Mouse (Mus musculus): ENCODE measurements at regions not wholly inside any gene's neighbourhood (a gene's known extent, or its start where the extent isn't known, plus 50 kb on each side); places are given as distances from the start of the nearest gene placed in this dataset.

- no peak for ATAC-seq (ENCODE audit: low FRiP score, low read depth)
- H3K9me3 ChIP-seq, result no peaks in the 10 kb centered on the region
- no peak overlapping the region for H3K9ac ChIP-seq
- H3K4me2 ChIP-seq (replicated peaks), result no peak overlapping the region
- no peaks in the 10 kb centered on the region for H3K27me3 ChIP-seq
- no peak overlapping the region for H3K27ac ChIP-seq
- no peak overlapping the region for H3K4me3 ChIP-seq
- 77% methylated on average over 10 of the region's 10 CpGs for WGBS
- peaks cover 27% of the 10 kb centered on the region for H3K4me1 ChIP-seq
- H3K36me3 ChIP-seq, result no peaks in the 10 kb centered on the region
Measured at GRCm38 (mm10) chr10:84055402-84056167, 332.9 kb downstream of the 1500009L16Rik start.

GRCm38 (mm10) chr10:84056323-84057169 lies 333.9 kb downstream of the 1500009L16Rik start:
- Histone ChIP-seq H3K4me3 (no peak overlapping the region), H3K9ac (no peak overlapping the region), H3K4me2 (replicated peaks) (no peak overlapping the region), H3K9me3 (no peaks in the 10 kb centered on the region), H3K27ac (no peak overlapping the region), H3K4me1 (peaks cover 33% of the 10 kb centered on the region), H3K36me3 (no peaks in the 10 kb centered on the region), H3K27me3 (no peaks in the 10 kb centered on the region)
- no peak for ATAC-seq (ENCODE audit: low FRiP score, low read depth)
- WGBS, result 84% methylated on average over 14 of the region's 14 CpGs

GRCm38 (mm10) chr10:84058301-84058700 lies 335.6 kb downstream of the 1500009L16Rik start:
- H3K9me3 ChIP-seq, result no peaks in the 10 kb centered on the region
- H3K27me3 ChIP-seq, result no peaks in the 10 kb centered on the region
- no peak overlapping the region for H3K27ac ChIP-seq
- H3K4me1 ChIP-seq, result peaks cover 33% of the 10 kb centered on the region
- H3K36me3 ChIP-seq, result no peaks in the 10 kb centered on the region
- 96% methylated on average over 2 of the region's 2 CpGs for WGBS
- ATAC-seq (ENCODE audit: low FRiP score, low read depth), result no peak
- H3K9ac ChIP-seq, result no peak overlapping the region
- no peak overlapping the region for H3K4me2 ChIP-seq (replicated peaks)
- H3K4me3 ChIP-seq, result no peak overlapping the region

- peak overlapping the region; percentile 13; the same call in 1 of the 2 replicates for H3K9ac ChIP-seq
- no peaks in the 10 kb centered on the region for H3K27me3 ChIP-seq
- no peaks in the 10 kb centered on the region for H3K36me3 ChIP-seq
- no peak overlapping the region for H3K4me3 ChIP-seq
- WGBS, result 71% methylated on average over 9 of the region's 9 CpGs
- ATAC-seq (ENCODE audit: low FRiP score, low read depth), result no peak
- no peak overlapping the region for H3K27ac ChIP-seq
- H3K4me1 ChIP-seq, result peaks cover 33% of the 10 kb centered on the region
- no peak overlapping the region for H3K4me2 ChIP-seq (replicated peaks)
- no peaks in the 10 kb centered on the region for H3K9me3 ChIP-seq
Measured at GRCm38 (mm10) chr10:84059646-84060491, 337.2 kb downstream of the 1500009L16Rik start.

- Histone ChIP-seq H3K9me3 (no peaks in the 10 kb centered on the region), H3K36me3 (no peaks in the 10 kb centered on the region), H3K27ac (no peak overlapping the region; the same call in 1 of the 2 replicates), H3K27me3 (no peaks in the 10 kb centered on the region), H3K4me2 (replicated peaks) (no peak overlapping the region), H3K4me1 (peaks cover 27% of the 10 kb centered on the region), H3K4me3 (no peak overlapping the region), H3K9ac (peak overlapping the region; percentile 13; the same call in 1 of the 2 replicates)
- 31% methylated on average over 7 of the region's 7 CpGs for WGBS
- ATAC-seq (ENCODE audit: low FRiP score, low read depth), result peak; percentile 72
Measured at GRCm38 (mm10) chr10:84060492-84061218, 338.0 kb downstream of the 1500009L16Rik start.

- whole genome bisulfite sequencing, result 81% methylated on average over 4 of the region's 4 CpGs
- no peak for ATAC-seq (ENCODE audit: low FRiP score, low read depth)
- no peak overlapping the region for H3K9ac ChIP-seq
- no peaks in the 10 kb centered on the region for H3K9me3 ChIP-seq
- no peak overlapping the region for H3K4me3 ChIP-seq
- no peak overlapping the region for H3K4me2 ChIP-seq (replicated peaks)
- H3K27me3 ChIP-seq, result no peaks in the 10 kb centered on the region
- no peaks in the 10 kb centered on the region for H3K36me3 ChIP-seq
- peaks cover 14% of the 10 kb centered on the region for H3K4me1 ChIP-seq
- no peak overlapping the region for H3K27ac ChIP-seq
Measured at GRCm38 (mm10) chr10:84067052-84067650, 344.5 kb downstream of the 1500009L16Rik start.

GRCm38 (mm10) chr10:84069806-84070205 lies 347.1 kb downstream of the 1500009L16Rik start:
- Histone ChIP-seq H3K4me2 (replicated peaks) (no peak overlapping the region), H3K9ac (no peak overlapping the region), H3K9me3 (no peaks in the 10 kb centered on the region), H3K27me3 (no peaks in the 10 kb centered on the region), H3K36me3 (no peaks in the 10 kb centered on the region), H3K4me3 (no peak overlapping the region), H3K4me1 (peaks cover 22% of the 10 kb centered on the region), H3K27ac (peak overlapping the region; percentile 62)
- 0 out of 2 replicates have a peak, but pooled peaks have one; percentile 24 for ATAC-seq (ENCODE audit: low FRiP score, low read depth)
- WGBS, result 57% methylated on average over 9 of the region's 9 CpGs

- Histone ChIP-seq H3K9me3 (peaks cover 8% of the 10 kb centered on the region), H3K4me2 (replicated peaks) (no peak overlapping the region), H3K4me1 (peaks cover 22% of the 10 kb centered on the region), H3K36me3 (no peaks in the 10 kb centered on the region), H3K9ac (no peak overlapping the region), H3K4me3 (no peak overlapping the region), H3K27ac (no peak overlapping the region), H3K27me3 (no peaks in the 10 kb centered on the region)
- 55% methylated on average over 12 of the region's 12 CpGs for WGBS
- no peak for ATAC-seq (ENCODE audit: low FRiP score, low read depth)
Measured at GRCm38 (mm10) chr10:84072866-84073483, 350.3 kb downstream of the 1500009L16Rik start.

GRCm38 (mm10) chr10:84075581-84075980 lies 352.9 kb downstream of the 1500009L16Rik start:
- Histone ChIP-seq H3K4me2 (replicated peaks) (no peak overlapping the region), H3K9me3 (peaks cover 8% of the 10 kb centered on the region), H3K36me3 (no peaks in the 10 kb centered on the region), H3K27ac (no peak overlapping the region), H3K4me1 (peaks cover 11% of the 10 kb centered on the region), H3K27me3 (no peaks in the 10 kb centered on the region), H3K9ac (no peak overlapping the region), H3K4me3 (no peak overlapping the region)
- WGBS, result 64% methylated on average over 4 of the region's 4 CpGs
- no peak for ATAC-seq (ENCODE audit: low FRiP score, low read depth)

GRCm38 (mm10) chr10:84080236-84080635 lies 357.6 kb downstream of the 1500009L16Rik start:
- no peak for ATAC-seq (ENCODE audit: low FRiP score, low read depth)
- Histone ChIP-seq H3K9ac (no peak overlapping the region), H3K36me3 (no peaks in the 10 kb centered on the region), H3K9me3 (peaks cover 8% of the 10 kb centered on the region), H3K27me3 (no peaks in the 10 kb centered on the region), H3K4me2 (replicated peaks) (no peak overlapping the region), H3K4me3 (no peak overlapping the region), H3K4me1 (peaks cover 29% of the 10 kb centered on the region), H3K27ac (no peak overlapping the region)
- 72% methylated on average over 6 of the region's 6 CpGs for WGBS
